Mouse (Mus musculus) lung, embryonic 14.5 days (tissue): Measurements from ENCODE around the gene Gm13290. TPM values are rescaled to one million over a fixed set of nuclear protein-coding genes. Genes with fewer than 3 reads are reported as not detected.
"Not testable (repeated sequence)": the region's sequence is repeated elsewhere in the genome, so short reads cannot be mapped to it uniquely, and the experiment has no call there.

Source experiments
- ATAC-seq: fragments of 200-750 bp; cut with Nextera tagmentation; 2 replicates; pipeline ENCODE4 v1.8.0; 2017; ENCODE audit warnings: mild to moderate bottlenecking, moderate TSS enrichment, moderate library complexity; ENCODE audit not compliant: insufficient read depth
- DNase-seq: peaks from one replicate; pipeline ENCODE4 v3.0.0-alpha.2; 2015
- H3K27ac ChIP-seq: fragments of 300-500 bp; sonication (generic); 2 replicates; pipeline ENCODE4 v1.5.1; 2014; ENCODE audit warnings: low read depth, mild to moderate bottlenecking, moderate library complexity
- H3K27me3 ChIP-seq: fragments of 300-500 bp; sonication (generic); 2 replicates; pipeline ENCODE4 v1.6.1; 2014; ENCODE audit warnings: low read length, control low read depth; ENCODE audit not compliant: insufficient read depth
- H3K36me3 ChIP-seq: fragments of 300-500 bp; sonication (generic); 2 replicates; pipeline ENCODE4 v1.6.1; 2014; ENCODE audit warnings: control low read depth; ENCODE audit not compliant: insufficient read depth
- H3K4me1 ChIP-seq: fragments of 300-500 bp; sonication (generic); 2 replicates; pipeline ENCODE4 v1.6.1; 2014; ENCODE audit warnings: antibody characterized with exemption, control low read depth; ENCODE audit not compliant: insufficient read depth
- H3K4me2 ChIP-seq: fragments of 300-500 bp; sonication (generic); 2 replicates; pipeline ENCODE4 v1.6.1; 2014; ENCODE audit warnings: mild to moderate bottlenecking
- H3K4me3 ChIP-seq: fragments of 300-500 bp; sonication (generic); 2 replicates; pipeline ENCODE4 v1.5.1; 2014; ENCODE audit warnings: low read depth, low read length
- H3K9ac ChIP-seq: fragments of 300-500 bp; sonication (generic); 2 replicates; pipeline ENCODE4 v1.6.1; 2014
- H3K9me3 ChIP-seq: fragments of 300-500 bp; sonication (generic); 2 replicates; pipeline ENCODE4 v1.6.1; 2016; ENCODE audit warnings: low read depth, low read length, control low read depth
- CTCF ChIP-seq: IDR thresholded peaks from 2 replicates; pipeline ENCODE4 v1.5.1; 2016; ENCODE audit warnings: antibody characterized with exemption, low read depth
- WGBS: fragments of 180-500 bp; shearing (Covaris S2); extraction: QIAGEN DNeasy Blood & Tissue Kit; methylation state at CpG from one replicate; pipeline ENCODE4 v1.1.7; 2014; 5-methylcytosine and 5-hydroxymethylcytosine counted together
- polyA plus RNA-seq: library from polyadenylated mRNA; unstranded; fragments of >200 nt; fragmentation: Nextera tagmentation; extraction: Ambion mirVana; gene quantifications from 2 replicates; pipeline ENCODE4 v1.2.1, GENCODE M21; 2014

Gene Gm13290
- polyA plus RNA-seq, 1 experiment from 2014 or later: not detected

DNA sequence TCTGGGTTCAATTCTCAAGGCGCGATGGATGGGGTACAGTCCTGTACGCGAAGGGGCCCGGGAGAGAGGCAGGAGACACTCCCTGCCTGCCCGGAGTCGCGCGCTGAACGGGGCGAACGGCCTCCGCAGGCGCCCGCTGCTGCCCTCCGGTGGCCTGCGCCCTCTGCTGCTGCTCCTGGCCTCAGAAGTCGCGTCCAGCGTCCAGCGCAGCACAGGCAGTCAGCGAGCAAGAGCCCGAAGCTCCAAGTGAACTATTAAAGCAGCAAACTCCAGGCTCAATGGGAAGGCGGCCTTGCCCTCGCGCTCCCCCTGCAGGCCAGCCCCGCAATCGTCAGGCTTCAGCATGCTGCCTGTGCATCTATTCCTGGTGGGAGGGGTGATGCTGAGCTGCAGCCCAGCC lies 13.2 kb upstream of the Gm13290 start:
- not testable (repeated sequence) for ATAC-seq, H3K9me3 ChIP-seq, H3K4me1 ChIP-seq, H3K36me3 ChIP-seq, H3K9ac ChIP-seq, H3K27me3 ChIP-seq
- peak; percentile 66 for TF ChIP-seq CTCF
- Histone ChIP-seq H3K4me2 (peak overlapping the region; percentile 48; the same call in 1 of the 2 replicates), H3K4me3 (peak overlapping the region; percentile 22; the same call in 1 of the 2 replicates), H3K27ac (peak overlapping the region; percentile 50; the same call in 1 of the 2 replicates)
- peak; percentile 84 for DNase-seq
- WGBS: under 1% methylated on average over 18 of the region's 28 CpGs

- H3K4me2 ChIP-seq: not testable (repeated sequence)
Observed at GRCm38 (mm10) chr4:88761776-88762175, 11.9 kb upstream of the Gm13290 start.

DNA sequence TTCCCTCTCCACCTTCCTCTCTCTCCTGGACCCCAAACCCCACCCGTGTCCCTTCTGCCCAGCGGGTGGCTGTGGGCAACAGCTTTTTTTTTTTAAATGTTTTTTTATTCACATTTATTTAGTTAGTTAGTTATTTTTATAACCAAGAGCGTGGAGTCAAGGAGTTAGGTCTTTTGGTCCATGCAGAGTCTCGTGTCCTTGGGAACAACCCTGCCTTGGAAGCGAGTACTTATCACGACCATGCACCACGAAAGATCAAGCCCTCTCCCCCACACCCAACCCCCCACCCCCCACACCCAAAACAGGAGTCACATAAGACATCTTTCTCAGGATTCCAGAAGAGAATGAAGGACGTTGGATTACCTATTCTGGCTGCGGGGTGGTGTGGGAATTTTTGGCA lies 11.3 kb upstream of the Gm13290 start:
- not testable (repeated sequence) for ATAC-seq
- WGBS: 51% methylated on average over 9 of the region's 9 CpGs

More at GRCm38 (mm10) chr4:88761776-88762175, 11.9 kb upstream of the Gm13290 start:
- H3K27ac ChIP-seq, H3K4me1 ChIP-seq, ATAC-seq, DNase-seq, H3K9me3 ChIP-seq, H3K9ac ChIP-seq, H3K27me3 ChIP-seq, H3K4me3 ChIP-seq, H3K36me3 ChIP-seq: not testable (repeated sequence)
- 62% methylated on average over 6 of the region's 8 CpGs for WGBS

GRCm38 (mm10) chr4:88763384-88764018 lies 10.1 kb upstream of the Gm13290 start:
- ATAC-seq, H3K9me3 ChIP-seq, H3K9ac ChIP-seq, H3K27me3 ChIP-seq, H3K4me1 ChIP-seq, H3K36me3 ChIP-seq: not testable (repeated sequence)
- peak; percentile 63 for TF ChIP-seq CTCF
- peak; percentile 83 for DNase-seq
- H3K4me3 ChIP-seq: peak overlapping the region; percentile 18; the same call in 1 of the 2 replicates
- 3% methylated on average over 23 of the region's 42 CpGs for WGBS
- peak overlapping the region; percentile 69; the same call in 1 of the 2 replicates for H3K27ac ChIP-seq
- H3K4me2 ChIP-seq: peak overlapping the region; percentile 45

More for the DNA sequence above, 11.3 kb upstream of the Gm13290 start:
- H3K36me3 ChIP-seq, H3K9ac ChIP-seq, H3K27ac ChIP-seq, H3K4me3 ChIP-seq, H3K4me1 ChIP-seq, DNase-seq, H3K9me3 ChIP-seq, H3K27me3 ChIP-seq: not testable (repeated sequence)
- H3K4me2 ChIP-seq: peak overlapping the region; percentile 43; the same call in 1 of the 2 replicates

DNA sequence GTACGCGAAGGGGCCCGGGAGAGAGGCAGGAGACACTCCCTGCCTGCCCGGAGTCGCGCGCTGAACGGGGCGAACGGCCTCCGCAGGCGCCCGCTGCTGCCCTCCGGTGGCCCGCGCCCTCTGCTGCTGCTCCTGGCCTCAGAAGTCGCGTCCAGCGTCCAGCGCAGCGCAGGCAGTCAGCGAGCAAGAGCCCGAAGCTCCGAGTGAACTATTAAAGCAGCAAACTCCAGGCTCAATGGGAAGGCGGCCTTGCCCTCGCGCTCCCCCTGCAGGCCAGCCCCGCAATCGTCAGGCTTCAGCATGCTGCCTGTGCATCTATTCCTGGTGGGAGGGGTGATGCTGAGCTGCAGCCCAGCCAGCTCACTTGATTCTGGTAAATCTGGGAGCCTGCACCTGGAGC lies 3.0 kb downstream of the Gm13290 start, which contains the start of gene Gm13289:
Gene Gm13289, plus strand, starts transcription at position 301 of the 400 bp plus-strand sequence.
- DNase-seq, H3K27me3 ChIP-seq, H3K4me1 ChIP-seq, ATAC-seq, H3K27ac ChIP-seq, H3K9ac ChIP-seq, H3K4me2 ChIP-seq, H3K4me3 ChIP-seq, H3K9me3 ChIP-seq, H3K36me3 ChIP-seq: not testable (repeated sequence)
- no CpG with 5 or more reads among the region's 29 CpGs for whole genome bisulfite sequencing

DNA sequence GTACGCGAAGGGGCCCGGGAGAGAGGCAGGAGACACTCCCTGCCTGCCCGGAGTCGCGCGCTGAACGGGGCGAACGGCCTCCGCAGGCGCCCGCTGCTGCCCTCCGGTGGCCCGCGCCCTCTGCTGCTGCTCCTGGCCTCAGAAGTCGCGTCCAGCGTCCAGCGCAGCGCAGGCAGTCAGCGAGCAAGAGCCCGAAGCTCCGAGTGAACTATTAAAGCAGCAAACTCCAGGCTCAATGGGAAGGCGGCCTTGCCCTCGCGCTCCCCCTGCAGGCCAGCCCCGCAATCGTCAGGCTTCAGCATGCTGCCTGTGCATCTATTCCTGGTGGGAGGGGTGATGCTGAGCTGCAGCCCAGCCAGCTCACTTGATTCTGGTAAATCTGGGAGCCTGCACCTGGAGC lies 5.9 kb downstream of the Gm13290 start, which contains the start of gene Gm13272:
Gene Gm13272, plus strand, starts transcription at position 301 of the 400 bp plus-strand sequence.
- H3K27ac ChIP-seq, H3K27me3 ChIP-seq, H3K4me3 ChIP-seq, H3K36me3 ChIP-seq, H3K9ac ChIP-seq, DNase-seq, H3K9me3 ChIP-seq, ATAC-seq, H3K4me1 ChIP-seq, H3K4me2 ChIP-seq: not testable (repeated sequence)
- WGBS: no CpG with 5 or more reads among the region's 29 CpGs

DNA sequence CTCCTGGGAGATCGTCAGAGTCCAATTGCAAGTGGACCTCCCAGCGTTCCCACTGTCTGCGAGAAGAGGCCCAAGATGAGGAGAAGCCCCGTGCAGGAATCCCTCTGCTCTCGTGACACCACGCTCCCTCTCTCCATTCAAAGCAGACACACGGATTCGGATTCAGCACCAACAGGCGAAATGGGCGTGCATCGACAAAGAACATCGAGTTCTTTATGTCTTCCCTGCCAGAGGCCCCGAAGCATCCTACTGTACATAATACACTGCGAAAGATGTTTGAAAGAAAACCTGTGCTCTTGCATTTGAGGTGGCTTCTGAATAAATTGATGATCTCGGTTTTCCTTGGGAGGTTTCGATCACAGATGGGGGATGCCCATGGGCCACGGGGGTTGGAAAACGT lies 6.7 kb downstream of the Gm13290 start:
- not testable (repeated sequence) for H3K4me3 ChIP-seq, H3K27ac ChIP-seq, H3K27me3 ChIP-seq, H3K4me2 ChIP-seq, H3K36me3 ChIP-seq, H3K4me1 ChIP-seq, H3K9ac ChIP-seq, ATAC-seq, H3K9me3 ChIP-seq, DNase-seq
- whole genome bisulfite sequencing: 39% methylated on average over 15 of the region's 18 CpGs

DNA sequence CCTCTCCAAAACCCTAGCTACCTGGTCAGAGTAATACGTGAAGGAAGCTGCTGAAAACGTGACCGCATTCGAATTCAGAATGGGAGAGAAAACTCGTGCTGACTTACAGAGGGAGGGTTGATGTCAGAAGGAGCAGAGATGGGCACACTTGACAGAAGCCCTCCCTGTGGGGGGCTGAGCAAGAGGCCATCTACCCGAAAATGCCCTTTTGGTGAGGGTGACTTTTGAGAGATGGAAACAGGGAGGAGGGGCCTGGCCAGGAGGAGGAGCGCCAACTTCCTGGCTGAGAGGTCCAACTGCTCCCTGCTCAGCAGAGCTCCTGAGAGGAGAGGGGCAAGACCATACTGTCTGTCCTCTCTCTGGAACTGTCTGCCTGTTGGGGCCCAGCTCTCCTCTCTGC lies 8.2 kb downstream of the Gm13290 start, which contains the start of gene Ifnz:
Gene Ifnz, plus strand, starts transcription at position 301 of the 400 bp plus-strand sequence.
- ATAC-seq, H3K4me3 ChIP-seq, H3K9ac ChIP-seq, H3K36me3 ChIP-seq, H3K9me3 ChIP-seq, H3K4me1 ChIP-seq, DNase-seq, H3K27ac ChIP-seq, H3K27me3 ChIP-seq: not testable (repeated sequence)
- WGBS: 30% methylated on average over 4 of the region's 7 CpGs
- H3K4me2 ChIP-seq: peak within 1 kb of the TSS; percentile 43; the same call in 1 of the 2 replicates

DNA sequence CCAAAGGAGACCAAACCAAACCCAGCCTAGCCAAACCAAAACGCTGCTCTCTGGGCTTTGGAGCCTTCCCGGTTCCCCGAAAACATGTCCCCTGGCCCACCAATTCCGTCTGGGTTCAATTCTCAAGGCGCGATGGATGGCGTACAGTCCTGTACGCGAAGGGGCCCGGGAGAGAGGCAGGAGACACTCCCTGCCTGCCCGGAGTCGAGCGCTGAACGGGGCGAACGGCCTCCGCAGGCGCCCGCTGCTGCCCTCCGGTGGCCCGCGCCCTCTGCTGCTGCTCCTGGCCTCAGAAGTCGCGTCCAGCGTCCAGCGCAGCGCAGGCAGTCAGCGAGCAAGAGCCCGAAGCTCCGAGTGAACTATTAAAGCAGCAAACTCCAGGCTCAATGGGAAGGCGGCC lies 8.7 kb downstream of the Gm13290 start:
- H3K27me3 ChIP-seq, H3K27ac ChIP-seq, ATAC-seq, H3K4me3 ChIP-seq, H3K36me3 ChIP-seq, H3K4me1 ChIP-seq, H3K9me3 ChIP-seq, H3K9ac ChIP-seq, DNase-seq: not testable (repeated sequence)
- WGBS: 0% methylated on average over 3 of the region's 31 CpGs
- peak overlapping the region; percentile 43; the same call in 1 of the 2 replicates for H3K4me2 ChIP-seq

GRCm38 (mm10) chr4:88785409-88785808 lies 11.8 kb downstream of the Gm13290 start, which contains the start of gene Gm13276:
TSS of gene Gm13276 (plus strand) at chr4:88785709.
- H3K9me3 ChIP-seq, H3K4me3 ChIP-seq, H3K9ac ChIP-seq, H3K27ac ChIP-seq, H3K27me3 ChIP-seq, ATAC-seq, H3K36me3 ChIP-seq, H3K4me1 ChIP-seq, H3K4me2 ChIP-seq, DNase-seq: not testable (repeated sequence)
- WGBS: no CpG with 5 or more reads among the region's 27 CpGs
